Mouse (Mus musculus) ovary, postnatal 36 days (tissue): ENCODE results near the gene Plcl1.

Source experiments
- DNase-seq: peaks from one replicate; pipeline ENCODE4 v3.0.0; 2022; ENCODE audit warnings: low spot score, mixed read lengths

Plcl1 gene

GRCm38 (mm10) chr1:55405272-55406022, at the start of gene Plcl1:
Gene Plcl1 (plus strand): TSS chr1:55405921.
- DNase-seq, result peak; percentile 94

DNA sequence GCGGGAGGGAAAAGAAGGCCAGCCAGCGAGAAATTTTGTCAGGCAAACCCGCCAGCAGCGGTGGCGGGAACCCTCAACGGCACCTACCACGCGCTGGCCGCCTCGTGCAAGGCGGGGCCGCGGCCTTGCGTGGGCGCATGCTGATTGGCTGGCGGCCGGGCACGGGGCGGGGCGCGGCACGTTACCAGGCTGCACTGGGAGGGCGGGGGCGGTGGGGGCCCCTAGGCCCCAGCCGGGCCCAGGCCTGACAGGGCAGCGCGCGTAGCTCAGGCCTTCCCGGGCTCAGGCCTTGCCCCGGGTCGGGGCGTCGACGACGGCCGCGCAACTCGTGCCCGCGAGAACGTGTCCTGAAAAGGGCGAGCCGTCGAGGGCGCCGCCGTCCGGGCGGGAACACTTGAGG, 43.1 kb upstream of the Plcl1 start:
- no peak for DNase-seq

DNA sequence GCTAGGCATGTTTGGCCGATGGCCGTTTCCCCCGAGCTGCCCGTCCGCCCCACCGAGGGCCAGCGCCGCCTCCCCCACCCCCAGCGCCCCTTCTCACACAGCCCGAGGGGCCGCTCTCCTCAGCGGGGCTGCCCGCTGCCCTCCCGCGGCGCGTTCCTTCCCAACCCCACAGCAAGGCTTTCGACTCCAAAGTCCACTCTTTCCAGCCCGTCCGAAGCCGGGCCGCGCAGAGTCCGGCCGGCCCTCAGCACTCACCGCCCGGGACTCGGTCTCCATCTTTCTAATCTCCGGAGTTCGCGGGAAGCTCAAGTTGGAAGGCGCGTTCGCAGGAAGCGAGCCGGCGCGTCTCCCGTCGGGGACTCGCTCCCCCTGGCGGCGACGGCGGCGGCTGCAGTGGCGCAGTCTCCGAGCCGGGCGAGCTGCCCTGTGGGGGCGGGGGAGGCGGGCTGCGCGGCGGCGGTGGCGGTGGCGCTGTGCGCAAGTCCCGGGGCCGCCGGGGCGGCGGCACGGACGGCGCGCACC, 42.6 kb upstream of the Plcl1 start, which contains the start of gene Boll:
Boll (minus strand) TSS at position 426 of the 522 bp plus-strand sequence.
- DNase-seq, result peak; percentile 75

DNA sequence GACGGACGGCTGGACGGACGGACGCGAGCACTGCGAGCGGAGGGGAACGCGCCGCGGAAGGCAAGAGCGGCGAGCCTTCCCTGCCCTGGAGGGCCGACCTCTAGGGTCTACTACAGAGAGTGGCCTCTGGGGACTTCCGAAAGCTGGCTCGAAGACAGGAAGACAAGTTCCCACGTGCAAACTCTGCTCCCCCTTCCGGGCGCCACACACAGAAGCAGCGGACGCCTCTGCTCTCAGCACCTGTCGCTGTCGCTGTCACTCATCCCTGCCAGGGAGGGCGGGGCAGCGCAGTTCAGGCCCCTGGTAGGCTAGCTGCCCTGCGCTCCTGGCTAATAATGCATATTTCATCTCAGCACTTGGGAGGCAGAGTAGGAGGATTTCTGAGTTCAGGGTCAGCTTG, 42.1 kb upstream of the Plcl1 start:
- peak; percentile 20 for DNase-seq

DNA sequence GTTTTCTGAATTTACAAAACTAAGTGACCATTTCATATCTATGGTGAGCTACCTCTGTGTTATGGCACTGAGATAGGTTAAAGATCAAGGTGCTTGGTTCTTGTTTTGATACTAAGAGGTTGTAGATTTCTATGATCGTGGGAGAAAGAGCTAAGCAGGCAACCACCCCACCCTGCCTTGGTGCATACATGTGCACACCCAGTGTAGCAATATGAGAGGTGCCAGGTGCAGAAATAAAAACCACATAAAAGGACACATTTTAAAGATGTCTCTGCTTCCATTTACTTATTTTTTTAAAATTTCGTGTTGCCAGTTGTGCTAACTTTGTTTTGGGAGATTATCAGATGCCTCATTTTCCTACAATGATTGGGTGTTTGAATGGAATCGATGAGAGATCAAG, 33.1 kb upstream of the Plcl1 start:
- no peak for DNase-seq

DNA sequence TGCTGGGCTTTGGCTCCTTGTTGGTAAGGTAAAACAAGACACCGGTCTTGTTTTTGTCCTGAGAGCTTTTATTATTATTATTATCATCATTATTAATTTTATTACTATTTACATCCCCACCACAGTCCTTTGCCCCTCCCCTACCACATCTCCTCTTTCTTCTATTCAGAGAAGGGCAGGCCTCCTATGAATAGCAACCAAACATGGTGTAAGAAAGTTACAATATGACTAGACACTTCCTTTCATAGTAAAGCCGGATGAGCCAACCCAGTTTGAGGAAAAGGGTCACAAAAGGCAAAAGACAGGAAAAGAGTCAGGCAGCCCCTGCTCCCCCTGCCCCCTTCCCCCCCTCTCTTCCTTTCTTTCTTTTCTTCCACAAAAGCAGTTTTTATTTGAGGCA, 25.2 kb upstream of the Plcl1 start:
- no peak for DNase-seq

GRCm38 (mm10) chr1:55383114-55383773, 22.5 kb upstream of the Plcl1 start:
- DNase-seq, result peak; percentile 82

DNA sequence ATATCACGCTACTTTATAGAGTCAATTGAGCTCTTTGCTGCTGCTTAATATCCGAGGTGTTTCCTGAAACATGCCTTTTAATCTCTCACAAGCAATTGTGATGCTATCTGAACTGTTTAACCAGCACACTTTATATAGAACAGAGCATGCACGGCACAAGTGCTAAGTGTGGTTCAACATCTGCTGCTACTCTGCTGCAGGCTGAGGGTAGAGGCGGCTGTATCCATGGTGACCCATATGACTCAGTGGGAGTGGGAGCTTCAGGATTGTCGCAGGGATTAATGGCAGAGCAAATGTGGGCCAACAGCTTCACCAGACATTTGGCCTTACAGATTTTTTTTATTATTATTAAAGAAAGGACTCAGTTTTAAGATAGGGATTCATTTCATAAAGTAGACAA, 5.8 kb upstream of the Plcl1 start:
- DNase-seq, result no peak

DNA sequence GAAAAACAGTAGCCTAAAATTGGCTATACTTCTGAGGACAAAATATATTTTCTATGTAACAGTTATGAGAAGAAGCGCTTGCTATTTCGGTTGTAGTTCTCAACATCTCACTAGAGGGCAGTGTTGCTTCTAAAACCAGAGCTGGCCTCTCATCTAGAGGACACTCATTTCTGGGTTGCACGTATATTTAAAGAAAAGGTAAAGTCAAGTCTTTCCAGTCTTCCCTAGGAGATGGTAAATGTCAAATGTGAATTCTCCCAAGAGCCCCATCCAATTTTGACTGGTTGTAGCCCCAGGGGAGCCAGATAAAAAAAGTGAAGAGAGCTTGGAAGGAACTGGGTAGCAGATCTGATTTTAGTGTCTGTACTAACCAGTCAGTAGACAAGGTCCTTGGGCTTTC, 1.3 kb upstream of the Plcl1 start:
- DNase-seq, result no peak

GRCm38 (mm10) chr1:55406023-55406413, 297 bp downstream of the Plcl1 start:
- DNase-seq, result peak; percentile 79

DNA sequence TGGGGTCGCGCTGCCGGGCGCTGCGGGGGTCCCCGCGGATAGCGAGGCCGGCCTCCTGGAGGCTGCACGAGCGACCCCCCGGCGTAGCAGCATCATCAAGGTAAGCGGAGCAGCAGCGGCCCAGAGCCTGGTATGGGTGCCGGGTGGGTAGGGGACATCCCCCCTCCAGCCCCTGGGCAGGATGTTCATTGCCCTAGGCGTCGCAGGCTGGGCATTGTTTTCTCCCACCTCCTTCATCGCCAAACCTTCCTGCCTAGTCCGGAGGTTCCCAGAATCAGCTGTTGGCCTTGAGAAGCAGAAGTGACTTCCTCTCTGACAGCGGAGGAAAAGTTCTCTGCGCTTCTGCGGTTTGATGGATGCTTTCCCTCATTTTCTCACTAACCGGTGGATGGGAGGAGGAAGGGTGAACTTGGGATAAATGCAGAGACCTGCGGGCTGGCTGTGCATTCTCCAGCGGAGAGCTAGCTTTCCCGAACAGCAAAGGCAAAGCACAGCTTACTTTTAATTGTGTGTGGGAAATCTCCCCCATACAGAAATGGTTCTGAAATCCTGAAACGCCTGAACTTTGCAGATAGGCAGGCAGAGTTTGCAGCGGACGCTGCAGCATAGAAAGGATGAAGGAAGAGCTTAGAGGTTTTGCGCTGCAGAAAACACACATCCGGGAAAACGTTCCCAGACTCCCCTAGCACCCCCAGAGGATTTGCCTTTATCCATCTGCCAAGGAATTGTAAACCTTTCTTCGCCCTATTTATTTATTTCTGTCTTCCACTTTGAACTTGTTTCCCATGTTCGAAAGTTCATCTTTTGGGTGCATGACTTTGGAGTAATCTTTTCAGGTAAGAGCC, 1.0 kb downstream of the Plcl1 start:
- DNase-seq, result no peak

GRCm38 (mm10) chr1:55410670-55411069, 4.9 kb downstream of the Plcl1 start:
- no peak for DNase-seq

GRCm38 (mm10) chr1:55411079-55411478, 5.4 kb downstream of the Plcl1 start:
- no peak for DNase-seq

DNA sequence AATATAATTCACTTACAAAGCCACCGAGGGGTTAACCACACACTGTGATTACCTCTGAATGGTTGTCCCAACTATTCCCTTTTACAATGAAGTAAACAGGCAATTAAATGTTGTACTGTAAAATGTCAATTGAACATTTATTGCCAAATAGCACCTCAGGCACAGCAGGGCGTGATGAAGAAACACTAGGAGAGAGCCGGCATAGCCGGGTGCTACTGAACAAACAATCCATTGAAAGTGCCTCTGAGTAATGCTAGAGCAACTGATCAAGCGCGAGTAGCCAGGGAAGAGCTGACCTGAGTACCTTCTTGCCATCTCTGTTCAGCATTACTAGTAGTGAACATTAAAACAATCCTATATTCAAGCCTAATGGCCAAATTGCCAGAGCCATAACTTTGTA, 6.8 kb downstream of the Plcl1 start:
- no peak for DNase-seq

DNA sequence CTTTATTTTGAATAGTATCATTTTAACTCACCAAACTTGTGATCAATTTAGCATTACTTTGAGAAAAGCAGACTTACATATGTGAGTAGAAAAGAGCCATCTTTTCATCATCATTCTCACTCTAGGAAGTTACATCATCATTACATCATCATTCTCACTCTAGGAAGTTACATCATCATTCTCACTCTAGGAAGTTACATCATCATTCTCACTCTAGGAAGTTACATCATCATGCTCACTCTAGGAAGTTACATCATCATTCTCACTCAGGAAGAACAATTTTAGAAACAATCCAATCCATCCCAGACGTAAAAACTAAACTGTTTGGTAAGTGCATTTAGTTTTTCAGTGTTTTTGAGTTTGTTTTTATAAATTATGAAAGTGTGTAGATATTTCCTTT, 7.8 kb downstream of the Plcl1 start:
- no peak for DNase-seq

DNA sequence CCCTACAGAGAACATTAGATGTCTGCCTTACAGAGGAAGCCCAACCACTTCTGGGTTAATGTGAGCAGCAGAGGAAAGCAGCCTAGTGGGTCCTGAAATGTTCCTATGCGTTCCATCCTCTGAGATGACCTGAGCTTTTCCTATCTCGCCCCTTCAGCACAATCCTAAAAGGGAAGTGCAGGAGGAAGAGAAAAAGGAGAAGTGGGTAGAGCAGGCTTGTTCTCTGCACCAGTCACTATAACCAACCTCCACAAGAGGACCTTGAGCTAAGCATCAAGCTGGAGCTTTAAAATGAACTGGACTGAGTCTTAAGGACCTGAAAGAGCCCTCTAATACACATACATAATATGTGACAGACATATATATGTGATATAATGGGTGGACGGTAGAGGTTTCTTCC, 13.2 kb downstream of the Plcl1 start:
- DNase-seq, result no peak

DNA sequence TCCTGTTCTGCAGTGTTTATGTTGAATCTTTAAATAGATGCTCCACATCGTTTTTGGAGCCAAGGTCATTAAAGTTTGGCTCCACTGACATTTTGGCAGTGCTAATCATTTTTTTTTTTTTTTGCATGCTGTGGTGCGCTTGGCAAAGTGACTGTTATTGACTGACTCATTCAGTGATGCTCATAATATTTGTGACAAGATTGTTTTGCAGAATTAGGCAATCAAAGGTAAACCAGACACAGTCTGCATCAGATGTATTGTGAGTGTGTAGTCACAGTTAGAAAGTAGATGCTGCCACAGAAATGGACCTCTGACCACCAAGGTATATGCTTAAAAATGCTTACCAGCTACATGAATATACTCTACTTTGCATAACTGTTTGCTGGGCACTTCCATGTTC, 21.9 kb downstream of the Plcl1 start:
- no peak for DNase-seq

DNA sequence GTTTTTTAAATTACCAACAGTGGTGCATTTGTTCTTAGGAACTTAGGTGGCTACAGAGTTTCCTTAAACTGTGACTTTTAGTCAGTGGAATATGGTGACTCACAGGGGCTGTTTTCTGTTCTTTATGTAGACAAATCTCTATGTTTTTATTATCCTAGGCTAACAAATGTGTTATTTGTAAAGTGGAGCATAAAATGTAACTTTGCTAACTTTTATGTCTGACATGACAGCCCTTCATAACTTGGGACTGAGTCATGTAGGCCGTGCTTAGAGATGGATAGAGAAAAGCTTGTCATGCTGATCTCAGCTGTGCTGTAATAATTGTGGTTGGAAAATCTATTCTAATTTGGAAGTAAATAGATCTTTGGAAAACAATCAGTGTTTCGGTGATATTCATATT, 23.3 kb downstream of the Plcl1 start:
- no peak for DNase-seq

- DNase-seq, result no peak
Observed at GRCm38 (mm10) chr1:55429708-55430107, 24.0 kb downstream of the Plcl1 start.

GRCm38 (mm10) chr1:55430587-55430986, 24.9 kb downstream of the Plcl1 start:
- no peak for DNase-seq

DNA sequence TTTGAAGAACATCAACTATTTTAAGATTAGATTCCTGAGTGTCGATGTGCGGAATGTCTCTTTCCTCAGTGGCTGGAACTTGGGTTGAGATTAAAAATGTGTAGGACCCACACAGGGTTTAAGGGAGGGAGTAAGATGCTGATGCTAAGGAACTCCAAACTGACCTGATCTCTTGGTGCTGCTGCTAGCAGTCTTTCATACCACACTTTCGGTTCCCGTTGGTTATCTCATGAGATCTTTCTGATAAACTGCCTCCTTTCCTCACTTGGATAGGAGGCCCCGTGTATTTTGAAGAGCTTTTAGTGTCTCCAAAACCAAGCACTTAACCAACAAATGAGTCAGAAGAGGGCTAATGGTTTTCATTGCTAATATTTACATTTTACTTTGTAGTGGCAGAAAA, 30.9 kb downstream of the Plcl1 start:
- no peak for DNase-seq

GRCm38 (mm10) chr1:55437095-55437494, 31.4 kb downstream of the Plcl1 start:
- DNase-seq, result no peak

GRCm38 (mm10) chr1:55438617-55439016, 32.9 kb downstream of the Plcl1 start:
- no peak for DNase-seq
